Mouse (Mus musculus): ENCODE results near the gene Lrrc55.

DNA sequence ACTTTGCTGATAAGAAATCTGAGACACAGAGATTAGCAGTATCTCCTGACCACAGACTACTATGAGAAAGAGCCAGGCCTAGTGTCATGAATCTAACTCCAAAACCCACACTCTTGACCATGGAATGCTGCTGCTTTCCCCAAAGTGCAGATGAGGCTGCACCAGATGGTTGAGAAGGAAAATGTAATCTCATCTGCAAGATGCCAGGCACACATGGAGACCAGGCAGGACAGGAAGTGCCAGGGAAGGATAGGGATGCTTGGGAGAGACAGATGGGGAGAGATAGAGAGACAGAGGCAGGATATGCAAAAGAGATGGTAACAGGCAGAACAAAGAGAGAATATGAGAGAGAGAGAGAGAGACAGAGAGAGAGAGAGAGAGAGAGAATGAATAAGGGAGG lies 56.2 kb downstream of the Lrrc55 start:
- TF ChIP-seq UBTF (IDR thresholded peaks at IDR 0.05; ENCODE audit: borderline replicate concordance, insufficient read depth, low read depth, low read length) (no peak), CTCF (IDR thresholded peaks at IDR 0.05 in 2 of 3, conservative IDR thresholded peaks at IDR 0.05 in 1 of 3; ENCODE audit: control insufficient read depth in 1 of 3, insufficient read depth in 1 of 3, low read depth in 2 of 3, low read length in 3 of 3, poor library complexity in 1 of 3, severe bottlenecking in 1 of 3) (no peak), POLR2A (IDR thresholded peaks at IDR 0.05; ENCODE audit: control insufficient read depth in 1 of 2, insufficient read depth in 1 of 2, low read depth in 1 of 2, low read length in 2 of 2, poor library complexity in 1 of 2) (no peak), MYC (IDR thresholded peaks at IDR 0.05; ENCODE audit: low read depth, low read length) (no peak), MXI1 (IDR thresholded peaks at IDR 0.05; ENCODE audit: low read depth, low read length) (no peak), TCF12 (IDR thresholded peaks at IDR 0.05; ENCODE audit: low read depth, low read length) (no peak), ELF1 (IDR thresholded peaks at IDR 0.05; ENCODE audit: low read depth, low read length) (no peak), ZC3H11A (IDR thresholded peaks at IDR 0.05; ENCODE audit: low read depth, low read length) (no peak), MEF2A (IDR thresholded peaks at IDR 0.05; ENCODE audit: extremely low read depth, insufficient replicate concordance, low read depth, low read length, poor library complexity, severe bottlenecking) (no peak)
